Mouse (Mus musculus): ENCODE measurements at regions not wholly inside any gene's neighbourhood (a gene's known extent, or its start where the extent isn't known, plus 50 kb on each side); places are given as distances from the start of the nearest gene placed in this dataset.

- DNase-seq, result no peak
- no peaks in the 10 kb centered on the region for H3K27me3 ChIP-seq (ENCODE audit: control insufficient read depth, insufficient read depth, low read length)
- H3K4me3 ChIP-seq (replicated peaks; ENCODE audit: insufficient read depth, low read depth, low read length), result no peak overlapping the region
- 86% methylated on average over 15 of the region's 15 CpGs for WGBS
- H3K4me1 ChIP-seq (ENCODE audit: control insufficient read depth, insufficient read depth, low read length), result no peaks in the 10 kb centered on the region
- TF ChIP-seq CTCF (IDR thresholded peaks at IDR 0.05; ENCODE audit: borderline replicate concordance, insufficient read depth, low read depth, low read length), result no peak
- TF ChIP-seq POLR2A (IDR thresholded peaks at IDR 0.05; ENCODE audit: borderline replicate concordance, insufficient read depth, low read length), result no peak
- H3K27ac ChIP-seq (ENCODE audit: insufficient read depth, low read length), result no peak overlapping the region
Measured at GRCm38 (mm10) chr15:97125836-97126822, 70.4 kb upstream of the Slc38a4 start.

GRCm38 (mm10) chr15:97122263-97122662, 66.5 kb upstream of the Slc38a4 start:
- TF ChIP-seq CTCF (IDR thresholded peaks at IDR 0.05; ENCODE audit: borderline replicate concordance, insufficient read depth, low read depth, low read length) (no peak), POLR2A (IDR thresholded peaks at IDR 0.05; ENCODE audit: borderline replicate concordance, insufficient read depth, low read length) (no peak)
- DNase-seq, result no peak
- H3K4me1 ChIP-seq (ENCODE audit: control insufficient read depth, insufficient read depth, low read length), result no peaks in the 10 kb centered on the region
- H3K27me3 ChIP-seq (ENCODE audit: control insufficient read depth, insufficient read depth, low read length), result no peaks in the 10 kb centered on the region
- H3K4me3 ChIP-seq (replicated peaks; ENCODE audit: insufficient read depth, low read depth, low read length), result no peak overlapping the region
- H3K27ac ChIP-seq (ENCODE audit: insufficient read depth, low read length), result no peak overlapping the region
- WGBS, result 97% methylated on average over 6 of the region's 6 CpGs

GRCm38 (mm10) chr15:97112452-97113200, 56.9 kb upstream of the Slc38a4 start:
- Histone ChIP-seq H3K4me1 (ENCODE audit: control insufficient read depth, insufficient read depth, low read length) (no peaks in the 10 kb centered on the region), H3K27me3 (ENCODE audit: control insufficient read depth, insufficient read depth, low read length) (no peaks in the 10 kb centered on the region), H3K27ac (ENCODE audit: insufficient read depth, low read length) (no peak overlapping the region), H3K4me3 (replicated peaks; ENCODE audit: insufficient read depth, low read depth, low read length) (no peak overlapping the region)
- TF ChIP-seq POLR2A (IDR thresholded peaks at IDR 0.05; ENCODE audit: borderline replicate concordance, insufficient read depth, low read length) (no peak), CTCF (IDR thresholded peaks at IDR 0.05; ENCODE audit: borderline replicate concordance, insufficient read depth, low read depth, low read length) (no peak)
- no peak for DNase-seq
- WGBS, result 87% methylated on average over 19 of the region's 19 CpGs

GRCm38 (mm10) chr15:97111320-97112192, 55.8 kb upstream of the Slc38a4 start:
- WGBS, result 74% methylated on average over 11 of the region's 11 CpGs
- Histone ChIP-seq H3K27me3 (ENCODE audit: control insufficient read depth, insufficient read depth, low read length) (no peaks in the 10 kb centered on the region), H3K27ac (ENCODE audit: insufficient read depth, low read length) (no peak overlapping the region), H3K4me1 (ENCODE audit: control insufficient read depth, insufficient read depth, low read length) (no peaks in the 10 kb centered on the region), H3K4me3 (replicated peaks; ENCODE audit: insufficient read depth, low read depth, low read length) (no peak overlapping the region)
- DNase-seq, result no peak
- no peak for TF ChIP-seq POLR2A (IDR thresholded peaks at IDR 0.05; ENCODE audit: borderline replicate concordance, insufficient read depth, low read length)
- TF ChIP-seq CTCF (IDR thresholded peaks at IDR 0.05; ENCODE audit: borderline replicate concordance, insufficient read depth, low read depth, low read length), result no peak

GRCm38 (mm10) chr15:97107779-97108178, 52.0 kb upstream of the Slc38a4 start:
- Histone ChIP-seq H3K4me1 (ENCODE audit: control insufficient read depth, insufficient read depth, low read length) (no peaks in the 10 kb centered on the region), H3K4me3 (replicated peaks; ENCODE audit: insufficient read depth, low read depth, low read length) (no peak overlapping the region), H3K27me3 (ENCODE audit: control insufficient read depth, insufficient read depth, low read length) (no peaks in the 10 kb centered on the region), H3K27ac (ENCODE audit: insufficient read depth, low read length) (no peak overlapping the region)
- WGBS, result 69% methylated on average over 10 of the region's 10 CpGs
- no peak for DNase-seq
- TF ChIP-seq CTCF (IDR thresholded peaks at IDR 0.05; ENCODE audit: borderline replicate concordance, insufficient read depth, low read depth, low read length) (no peak), POLR2A (IDR thresholded peaks at IDR 0.05; ENCODE audit: borderline replicate concordance, insufficient read depth, low read length) (no peak)

GRCm38 (mm10) chr15:97106556-97106955, 50.8 kb upstream of the Slc38a4 start:
- H3K4me1 ChIP-seq (ENCODE audit: control insufficient read depth, insufficient read depth, low read length), result no peaks in the 10 kb centered on the region
- H3K4me3 ChIP-seq (replicated peaks; ENCODE audit: insufficient read depth, low read depth, low read length), result no peak overlapping the region
- no peak overlapping the region for H3K27ac ChIP-seq (ENCODE audit: insufficient read depth, low read length)
- DNase-seq, result no peak
- H3K27me3 ChIP-seq (ENCODE audit: control insufficient read depth, insufficient read depth, low read length), result no peaks in the 10 kb centered on the region
- TF ChIP-seq CTCF (IDR thresholded peaks at IDR 0.05; ENCODE audit: borderline replicate concordance, insufficient read depth, low read depth, low read length) (no peak), POLR2A (IDR thresholded peaks at IDR 0.05; ENCODE audit: borderline replicate concordance, insufficient read depth, low read length) (no peak)
- WGBS, result 44% methylated on average over 6 of the region's 6 CpGs
